Mouse (Mus musculus): ENCODE results near the gene Rpusd1.

DNA sequence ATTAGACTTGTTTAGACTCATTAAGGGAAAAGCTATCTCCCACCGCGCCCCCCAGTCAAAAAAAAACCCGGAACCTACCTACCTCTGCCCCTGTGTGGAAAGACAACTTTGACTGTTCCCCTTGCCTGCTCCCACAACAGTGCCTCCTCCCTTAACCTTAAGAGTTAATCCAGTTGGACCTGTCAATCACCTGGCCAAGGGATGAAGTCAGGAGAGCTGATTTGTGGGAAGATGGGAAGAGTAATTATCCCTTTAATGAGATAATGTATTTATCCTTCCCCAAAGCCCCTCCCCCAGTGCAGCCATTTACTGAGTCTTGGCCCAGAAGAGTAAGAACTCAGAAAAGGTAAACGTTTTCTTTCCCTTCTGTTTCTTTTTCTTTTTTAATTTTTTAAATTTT, 38.5 kb upstream of the Rpusd1 start:
- TF ChIP-seq GATA1 (IDR thresholded peaks at IDR 0.05; ENCODE audit: low read length): no peak
- TF ChIP-seq TAL1 (IDR thresholded peaks at IDR 0.05; ENCODE audit: low read length): no peak

Data from erythroblast, embryonic 14.5 days (primary cell).